Mouse (Mus musculus): ENCODE measurements at regions not wholly inside any gene's neighbourhood (a gene's known extent, or its start where the extent isn't known, plus 50 kb on each side); places are given as distances from the start of the nearest gene placed in this dataset.
A peak's percentile ranks its signal among the peaks of the same experiment; 100 is the strongest.

- DNase-seq (ENCODE audit: low read depth, low spot score) = peak; percentile 4
These were observed 66.2 kb upstream of the Glrp1 start for GRCm38 (mm10) chr1:88575917-88576669.

DNA sequence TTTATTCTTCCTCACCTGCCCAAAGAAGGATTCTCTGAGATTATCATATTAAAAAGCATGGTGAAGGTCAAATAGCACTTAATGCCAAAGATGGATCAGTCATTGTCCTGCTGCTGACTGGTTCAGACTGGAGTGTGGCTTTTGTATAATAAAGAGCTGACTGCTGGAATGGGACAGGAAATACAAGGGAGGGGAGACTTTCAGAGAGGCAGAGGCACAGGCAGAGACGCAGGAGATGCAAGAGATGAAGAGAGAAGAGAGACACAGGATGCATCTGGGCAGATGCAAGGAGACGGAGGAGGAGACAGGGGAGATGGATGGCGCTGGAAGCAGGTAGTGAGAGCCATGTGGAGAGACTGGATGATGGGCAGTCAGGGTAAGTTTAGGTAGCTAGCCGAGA, 65.4 kb upstream of the Glrp1 start:
- DNase-seq (ENCODE audit: low read depth, low spot score) = peak; percentile 33

GRCm38 (mm10) chr1:88572161-88572560, 62.3 kb upstream of the Glrp1 start:
- DNase-seq (ENCODE audit: low read depth, low spot score) = peak; percentile 3

GRCm38 (mm10) chr1:88568447-88569053, 58.7 kb upstream of the Glrp1 start:
- DNase-seq (ENCODE audit: low read depth, low spot score) = no peak

GRCm38 (mm10) chr1:88567198-88567597, 57.3 kb upstream of the Glrp1 start:
- no peak for DNase-seq (ENCODE audit: low read depth, low spot score)

GRCm38 (mm10) chr1:88566426-88566825, 56.6 kb upstream of the Glrp1 start:
- no peak for DNase-seq (ENCODE audit: low read depth, low spot score)

DNA sequence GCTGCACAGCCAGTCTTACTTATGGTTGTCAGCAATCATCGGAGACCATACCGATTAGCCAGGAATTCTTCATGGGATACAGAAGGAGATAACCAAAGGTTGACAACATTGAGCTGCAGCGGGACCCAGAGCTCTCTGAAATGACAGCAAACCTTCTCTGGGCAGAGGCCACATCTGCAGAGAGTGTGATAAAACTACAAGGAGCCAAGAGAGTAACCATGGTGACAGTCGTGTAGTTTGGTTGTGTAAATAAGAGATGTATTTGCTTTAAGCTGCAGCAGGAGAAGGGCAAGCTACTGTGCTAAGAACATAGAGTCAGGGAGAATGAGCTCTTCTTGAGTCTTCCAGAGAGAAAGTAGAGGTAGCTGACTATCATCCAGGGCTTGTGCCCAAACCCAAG, 55.0 kb upstream of the Glrp1 start:
- DNase-seq (ENCODE audit: low read depth, low spot score) = no peak

DNA sequence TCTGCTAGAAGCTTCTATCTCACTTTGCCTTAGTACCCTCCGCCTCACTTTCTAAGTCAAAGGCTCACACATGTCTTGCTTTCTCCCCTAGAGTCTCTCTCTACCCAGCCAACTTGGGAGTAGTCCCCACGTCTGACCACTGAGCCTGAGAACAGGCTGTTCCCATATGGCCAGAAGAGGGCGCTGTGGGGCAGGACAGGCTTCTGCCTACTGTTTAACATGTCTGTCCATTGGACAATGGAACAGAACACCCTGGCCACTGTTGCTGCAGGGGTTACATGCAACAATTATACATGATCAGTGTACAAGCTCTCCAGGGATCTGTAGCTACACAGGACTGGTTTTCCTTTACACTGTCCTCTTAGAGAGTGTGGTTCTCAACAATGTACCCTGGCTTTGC, 52.5 kb upstream of the Glrp1 start:
- peak; percentile 77 for DNase-seq (ENCODE audit: low read depth, low spot score)

DNA sequence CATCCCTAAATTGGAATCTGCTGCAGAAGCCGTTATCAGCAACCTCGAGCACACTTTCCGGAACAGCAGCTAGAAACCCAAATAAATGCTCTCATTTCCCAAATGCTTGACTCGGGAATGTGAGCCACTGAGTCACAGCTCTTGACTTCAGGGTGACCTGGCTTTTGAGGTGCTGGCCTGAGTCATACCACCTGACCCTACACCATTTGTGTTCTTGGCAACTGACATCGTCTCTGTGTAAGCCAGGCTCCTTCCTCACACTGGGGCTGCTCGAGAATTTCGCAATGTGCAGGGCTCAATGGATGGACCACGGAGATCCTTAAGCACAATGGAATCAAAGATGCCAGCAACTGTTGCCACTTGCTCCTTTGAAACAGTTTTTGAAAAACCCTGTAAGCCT, 50.9 kb upstream of the Glrp1 start:
- DNase-seq (ENCODE audit: low read depth, low spot score) = no peak
